Mouse (Mus musculus) neutrophil, adult 5-6 weeks (primary cell): Measurements from ENCODE around the gene Ret. TPM values are rescaled to one million over a fixed set of nuclear protein-coding genes. Genes with fewer than 3 reads are reported as not detected.

Experiments used
- ATAC-seq: fragments of 151-379, 151-347 bp; 2 replicates; pipeline ENCODE4 v1.8.0; 2017; ENCODE audit warnings: mild to moderate bottlenecking, moderate TSS enrichment; ENCODE audit not compliant: insufficient number of reproducible peaks, poor library complexity, low FRiP score, severe bottlenecking; ENCODE audit errors: extremely low read depth
- total RNA-seq: library from RNA; stranded (forward); fragments of 200-1000 nt; gene quantifications from 2 replicates; pipeline ENCODE4 v1.2.3, GENCODE M21; 2017

The Ret gene
- 0.12 and 0.23 TPM in 2 replicates for total RNA-seq

DNA sequence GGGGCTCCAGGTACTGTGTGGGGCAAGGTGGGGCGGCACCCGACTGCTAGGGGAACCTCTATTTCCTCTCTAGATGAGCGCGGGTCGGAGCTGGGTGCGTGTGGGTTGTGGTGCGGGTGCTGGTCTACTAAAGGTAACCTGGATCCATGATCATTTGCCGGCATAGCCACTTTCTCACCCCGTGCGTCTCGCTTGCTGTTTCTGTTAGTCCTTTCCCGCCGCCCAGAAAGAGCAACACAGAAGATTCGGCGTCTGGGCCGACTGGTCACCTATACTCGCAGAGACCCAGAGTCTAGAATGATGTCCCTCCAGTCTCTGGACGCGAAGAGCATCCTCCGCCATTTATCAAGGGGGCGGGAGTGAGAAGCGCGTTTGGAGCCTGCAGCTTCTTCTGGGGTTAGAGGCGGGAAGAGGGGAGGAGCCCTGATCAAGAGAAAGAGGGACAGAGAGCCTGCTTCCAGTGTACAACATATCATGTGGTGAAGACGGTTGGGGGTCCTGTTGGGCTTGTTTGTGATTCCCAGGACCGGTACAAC, at the start of gene Ret:
Ret (minus strand) TSS at position 279 of the 536 bp plus-strand sequence.
- ATAC-seq, result no peak; the same call in 1 of the 2 replicates

DNA sequence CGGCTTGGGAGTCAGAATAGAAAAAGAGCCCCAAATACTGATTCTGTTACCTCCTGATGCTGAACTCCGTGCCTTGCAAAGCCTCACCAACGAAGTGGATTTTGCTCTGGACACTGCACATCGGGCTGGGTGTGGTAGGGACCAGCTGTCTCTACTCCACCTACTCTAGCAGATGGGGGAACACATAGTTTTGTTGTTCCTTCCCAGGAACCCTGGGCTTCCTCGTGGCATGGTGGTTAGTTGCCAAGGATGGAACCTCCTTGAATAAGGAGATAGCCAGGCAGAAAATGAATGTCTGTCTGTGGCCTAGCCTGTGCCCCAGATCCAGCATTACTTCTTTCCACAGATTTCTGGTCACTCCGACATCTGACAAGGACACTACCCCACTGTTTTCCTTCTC, 49.6 kb upstream of the Ret start:
- ATAC-seq, result no peak

DNA sequence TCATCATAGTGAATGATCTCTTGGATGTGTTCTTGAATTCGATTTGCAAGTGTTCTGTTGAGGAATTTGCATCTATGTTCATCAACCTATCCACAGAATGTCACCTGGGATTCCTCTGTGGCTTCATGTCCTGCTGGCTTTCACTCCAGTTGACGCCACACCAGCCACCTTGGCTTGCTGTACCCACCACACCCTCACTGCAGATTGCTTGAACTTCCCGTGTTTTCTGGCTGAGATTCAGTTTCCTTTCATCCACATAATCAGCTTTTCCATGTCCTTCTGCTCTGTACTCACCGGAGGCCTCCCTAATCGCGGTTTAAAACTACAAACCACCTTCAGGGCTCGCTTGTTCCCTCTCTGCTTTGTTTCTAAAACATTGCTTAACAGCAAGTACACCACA, 46.6 kb upstream of the Ret start:
- no peak for ATAC-seq

DNA sequence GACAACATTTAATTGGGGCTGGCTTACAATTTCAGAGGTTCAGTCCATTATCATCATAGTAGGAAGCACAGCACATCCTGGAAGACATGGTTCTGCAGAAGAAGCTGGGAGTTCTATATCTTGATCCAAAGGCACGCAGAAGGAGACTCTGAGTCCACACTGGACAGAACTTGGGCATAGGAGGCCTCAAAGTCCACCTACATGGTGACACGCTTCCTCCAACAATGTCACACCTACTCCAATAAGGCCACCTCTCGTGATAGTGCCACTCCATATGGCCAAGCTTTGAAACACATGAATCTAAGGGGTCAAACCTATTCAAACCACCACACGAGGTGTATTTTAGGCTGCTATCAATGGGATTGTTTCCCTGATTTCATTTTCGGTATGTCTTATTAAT, 45.4 kb upstream of the Ret start:
- no peak for ATAC-seq

DNA sequence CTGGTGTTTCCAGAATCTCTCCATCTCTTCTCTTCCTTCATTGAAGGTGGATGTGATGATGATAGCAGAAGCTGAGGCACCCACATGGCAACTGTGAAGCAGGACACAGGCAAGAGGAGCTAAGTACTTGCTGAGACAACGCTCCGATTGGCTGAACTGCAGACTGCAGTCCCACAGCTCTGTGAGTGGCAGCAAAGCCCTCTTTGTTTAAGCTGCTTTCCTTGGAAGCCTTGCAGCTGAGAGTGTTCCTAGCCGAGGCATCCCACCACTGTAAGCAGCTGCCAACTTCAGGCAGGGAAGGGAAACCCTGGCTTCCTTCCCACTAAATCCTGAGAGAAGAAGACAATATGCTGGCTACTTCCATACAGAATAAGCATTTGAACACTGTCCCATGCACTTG, 28.6 kb upstream of the Ret start:
- ATAC-seq, result no peak

DNA sequence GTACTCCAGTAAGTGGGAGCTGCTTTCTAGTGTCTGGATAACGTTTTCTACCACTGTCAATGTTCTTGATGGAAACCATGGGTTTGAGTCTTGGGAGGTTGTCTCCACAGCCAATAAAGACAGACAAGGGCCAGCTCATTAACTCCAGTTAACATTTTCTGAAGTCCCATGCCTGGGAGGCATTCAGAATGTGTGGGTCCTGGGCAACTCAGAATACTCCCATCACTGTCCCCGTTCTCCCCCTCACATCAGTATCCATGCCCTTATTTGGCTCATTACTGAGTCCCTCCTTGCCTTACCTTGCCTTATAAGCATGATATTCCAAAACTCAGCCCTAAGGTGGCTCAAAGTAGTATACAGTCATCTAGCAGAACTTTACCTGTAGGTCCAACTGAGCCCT, 25.0 kb upstream of the Ret start:
- ATAC-seq, result no peak

DNA sequence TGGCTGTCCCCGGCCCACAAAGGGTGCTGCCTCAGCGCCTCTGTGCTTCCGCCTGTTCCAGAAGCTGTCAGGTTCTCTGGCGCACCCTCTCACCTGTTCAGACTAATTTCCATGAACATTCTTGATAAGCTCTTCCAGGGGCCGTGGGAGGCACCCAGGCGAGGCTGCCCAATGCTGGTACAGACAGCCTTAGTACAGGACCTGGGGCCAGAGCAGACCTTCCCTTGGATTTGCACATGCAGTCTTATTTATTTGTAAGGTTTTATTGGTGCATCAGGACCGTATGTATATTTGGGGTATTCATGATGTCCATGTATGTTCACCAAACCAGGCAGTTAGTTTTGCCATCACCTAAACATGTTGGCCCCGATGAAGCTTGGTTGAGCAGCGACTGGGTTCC, 18.2 kb upstream of the Ret start:
- ATAC-seq, result no peak

DNA sequence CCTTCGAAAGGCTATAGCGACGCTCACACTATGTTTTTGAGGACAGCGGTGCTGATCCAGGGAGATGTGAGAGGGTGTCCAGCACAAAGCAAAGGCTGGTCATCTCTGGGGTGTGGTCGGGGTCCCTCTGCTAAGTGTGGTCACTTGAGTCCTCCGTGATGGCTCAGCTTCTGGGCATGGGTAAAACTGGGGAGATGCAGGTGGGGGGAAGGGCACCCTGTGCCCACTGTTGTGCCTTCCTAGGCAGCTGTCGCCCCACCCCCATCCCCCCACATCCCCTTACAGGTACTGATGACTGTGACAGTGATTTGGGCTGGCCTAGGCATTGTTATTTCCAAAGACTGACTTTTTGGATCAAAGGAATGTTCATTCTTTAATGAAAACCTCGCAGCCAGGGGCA, 10.8 kb upstream of the Ret start:
- no peak for ATAC-seq

DNA sequence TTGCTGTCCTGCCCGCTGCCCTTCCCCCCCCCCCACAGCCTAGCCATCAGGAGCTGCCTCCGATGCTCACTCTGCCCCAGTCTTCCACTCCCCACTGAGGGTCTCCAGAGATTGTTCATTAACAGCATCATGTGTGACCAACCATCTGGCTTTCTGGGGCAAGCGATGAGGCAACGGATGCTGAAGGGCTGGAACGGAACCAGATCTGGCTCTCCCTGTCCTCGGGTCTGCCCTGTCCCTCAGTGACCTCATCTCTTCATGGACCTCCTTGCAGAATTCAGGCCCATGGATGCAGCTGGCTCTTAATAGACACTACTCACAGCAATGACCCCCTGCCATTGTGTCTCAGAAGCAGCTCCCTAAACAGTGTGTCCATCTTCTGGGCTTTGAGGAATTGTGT, 8.9 kb upstream of the Ret start:
- no peak for ATAC-seq

DNA sequence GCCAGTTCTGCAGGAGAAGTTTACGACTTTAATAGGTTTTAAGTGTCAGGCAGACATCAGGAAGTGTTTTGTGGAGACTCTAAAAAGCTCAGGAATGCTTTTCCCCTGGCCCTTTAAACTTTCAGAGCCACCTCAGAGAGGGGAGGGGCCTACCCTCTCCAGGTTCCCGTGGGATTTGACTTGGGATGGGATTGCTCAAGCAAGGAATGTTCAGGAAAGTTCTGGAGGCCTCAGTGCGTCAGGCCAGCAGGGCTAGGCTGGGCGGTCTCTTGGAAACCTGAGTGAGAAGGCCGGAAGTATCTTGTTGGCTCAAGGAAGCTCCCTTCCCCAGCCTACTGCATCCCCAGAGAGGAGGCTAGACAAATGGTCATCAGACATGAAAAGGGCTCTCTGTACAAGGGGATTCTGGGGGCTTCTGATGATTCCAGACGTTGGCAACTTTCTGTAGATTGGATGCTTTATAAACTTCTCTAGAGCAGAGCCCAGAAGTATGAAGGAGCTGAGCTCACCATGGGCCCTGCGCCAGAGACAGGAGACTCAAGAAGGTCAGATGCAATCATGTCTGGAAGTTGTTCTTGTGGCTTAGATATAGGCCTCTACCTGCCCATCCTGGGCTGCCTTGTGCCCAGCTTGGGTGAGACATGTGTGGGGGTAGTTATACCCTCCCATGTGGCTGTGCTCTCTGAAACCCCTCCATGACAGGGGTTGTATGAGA, 7.8 kb upstream of the Ret start:
- no peak for ATAC-seq

DNA sequence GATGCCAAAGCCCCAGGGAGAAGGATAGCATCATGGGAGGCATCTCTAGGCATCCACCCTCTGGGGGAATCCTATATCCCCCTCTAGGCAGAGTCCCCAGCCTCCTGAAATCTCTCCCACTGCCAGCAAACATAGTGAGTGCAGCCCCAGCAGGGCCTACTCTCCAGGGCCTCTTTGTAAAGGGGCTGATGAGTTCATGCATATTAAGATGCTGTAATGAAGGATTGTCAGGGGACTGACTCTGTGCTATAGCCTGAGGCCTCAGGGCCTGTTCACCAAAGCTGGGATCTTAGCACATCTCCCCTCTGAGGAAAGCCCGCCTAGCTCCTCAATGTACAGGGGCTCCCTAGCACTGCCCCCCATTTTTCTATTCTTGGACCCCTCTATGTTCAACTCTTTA, 6.6 kb upstream of the Ret start:
- ATAC-seq, result no peak

DNA sequence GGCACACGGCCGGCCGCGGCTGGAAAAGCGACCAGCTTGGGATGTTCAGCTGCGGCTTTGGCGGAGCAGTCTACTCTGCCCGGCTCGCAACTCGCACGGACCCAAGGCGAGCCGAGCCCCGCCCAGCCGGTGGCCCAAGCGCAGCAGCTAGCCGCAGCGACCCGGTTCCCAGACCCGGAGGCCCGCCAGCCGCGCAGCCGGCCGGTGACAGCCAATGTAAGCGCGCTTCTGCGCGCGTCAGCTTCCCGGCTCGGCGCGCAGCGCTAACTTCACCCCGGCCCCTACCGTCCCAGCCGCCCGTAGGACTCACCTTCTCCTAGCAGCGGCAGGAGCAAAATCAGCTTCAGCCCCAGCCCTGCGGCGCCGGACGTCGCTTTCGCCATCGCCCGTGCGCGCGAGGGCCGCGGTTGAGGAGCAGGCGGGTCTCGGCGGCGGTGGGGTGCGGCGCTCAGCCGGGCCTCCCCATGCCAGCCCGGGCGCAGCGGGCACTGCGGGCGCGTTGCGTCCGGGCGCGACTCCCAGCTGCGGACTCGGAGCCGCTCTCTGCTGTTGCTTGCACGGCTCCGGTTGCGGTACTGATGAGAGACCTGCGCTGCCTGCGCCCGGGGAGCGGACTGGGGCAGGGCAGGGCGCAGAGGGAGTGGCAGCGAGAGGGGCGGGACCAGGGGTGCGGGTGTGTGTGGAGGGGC, 623 bp downstream of the Ret start:
- no peak for ATAC-seq

DNA sequence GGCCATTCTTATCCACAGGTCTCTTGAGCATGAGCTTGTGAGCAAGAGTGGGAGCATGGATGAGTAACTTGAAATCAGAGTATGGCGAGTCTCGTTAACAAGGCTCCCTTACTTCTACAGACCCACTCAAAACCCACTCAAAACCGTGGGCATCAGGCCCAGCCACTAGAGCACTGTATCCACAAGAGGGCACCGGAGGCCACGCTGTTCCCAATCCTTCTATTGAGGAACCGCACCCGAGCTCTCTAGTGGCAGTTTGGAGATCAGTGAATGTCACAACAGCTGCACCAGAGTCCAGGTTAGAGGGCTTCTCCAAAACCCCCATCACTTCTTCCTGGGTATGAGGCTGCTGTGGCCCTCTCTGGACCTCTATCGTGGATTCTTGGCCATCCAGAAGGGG, 2.4 kb downstream of the Ret start:
- ATAC-seq, result no peak

DNA sequence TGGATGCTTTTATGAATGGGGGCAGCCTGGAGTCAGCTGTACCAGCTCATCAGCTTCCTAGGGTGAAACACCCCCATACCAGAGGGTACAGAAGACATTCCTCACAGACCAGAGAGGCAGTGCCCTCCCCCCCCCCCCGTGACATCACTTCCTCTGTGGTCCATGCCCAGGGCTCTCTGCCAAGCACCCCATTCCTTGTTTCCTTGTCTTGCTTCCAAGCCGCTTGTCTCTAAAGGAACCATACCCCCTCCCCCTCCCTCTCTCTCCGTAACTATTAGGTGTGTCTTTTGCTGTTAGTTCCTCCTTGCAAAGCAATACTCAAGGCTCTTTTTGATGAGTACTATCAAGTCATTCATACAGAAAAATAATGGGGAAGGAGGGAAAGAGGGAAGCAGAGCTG, 4.6 kb downstream of the Ret start:
- no peak for ATAC-seq

DNA sequence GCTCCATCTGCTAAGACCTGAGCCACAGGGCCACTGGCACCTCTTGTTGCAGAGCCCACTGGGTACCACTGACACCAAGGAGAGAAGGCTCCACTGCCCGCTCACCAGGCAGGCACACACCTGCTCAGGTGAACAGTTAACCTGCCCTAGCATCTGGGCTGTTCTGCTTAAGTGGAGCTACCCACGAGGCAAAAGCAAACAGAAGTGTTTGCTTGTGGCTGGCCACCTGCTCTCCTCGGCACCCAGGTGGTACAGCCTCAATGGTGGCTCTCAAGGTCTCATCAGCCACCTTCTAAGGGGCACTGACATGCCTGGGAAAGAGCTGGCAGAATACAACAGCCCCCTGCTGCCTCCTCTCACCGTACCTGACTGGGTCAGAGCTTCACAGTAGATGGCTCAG, 5.3 kb downstream of the Ret start:
- no peak for ATAC-seq

DNA sequence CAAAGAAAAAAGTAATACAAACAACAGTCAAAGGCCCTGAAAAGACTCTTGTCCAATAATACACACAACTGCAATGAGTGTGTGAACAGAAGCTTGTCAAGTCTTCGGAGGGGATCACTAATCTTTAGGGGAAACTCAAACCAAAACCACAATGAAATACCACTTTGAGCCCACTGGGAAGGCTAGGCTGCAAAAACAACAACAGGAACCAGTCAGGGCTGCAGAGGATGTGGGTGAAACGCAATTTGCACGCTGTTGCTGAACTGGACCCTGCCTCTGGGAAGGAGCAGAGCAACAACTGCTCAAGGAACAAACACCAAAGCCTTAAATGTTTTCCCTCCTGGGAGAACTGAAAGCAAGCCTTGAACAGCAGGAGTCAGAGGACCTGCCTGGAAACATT, 7.8 kb downstream of the Ret start:
- no peak for ATAC-seq

DNA sequence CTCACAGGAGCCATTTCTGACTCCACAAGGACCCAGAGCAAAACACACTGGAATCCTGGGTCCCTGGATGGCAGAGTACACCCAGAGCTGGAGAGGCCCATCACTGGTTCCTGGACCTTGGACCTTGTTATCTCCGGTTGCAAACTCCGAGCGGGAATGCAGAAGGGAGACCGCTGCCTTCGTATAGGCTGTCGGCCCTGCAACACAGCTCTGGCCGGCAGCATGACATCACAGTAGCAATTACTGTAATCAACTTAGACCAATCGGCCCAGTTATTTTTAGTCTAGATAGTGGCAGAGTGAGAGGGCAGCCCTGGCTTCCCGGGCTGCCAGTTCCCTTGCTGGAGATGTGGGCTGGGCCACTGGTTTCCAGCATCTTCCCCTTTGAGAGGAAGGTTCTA, 8.9 kb downstream of the Ret start:
- no peak for ATAC-seq

DNA sequence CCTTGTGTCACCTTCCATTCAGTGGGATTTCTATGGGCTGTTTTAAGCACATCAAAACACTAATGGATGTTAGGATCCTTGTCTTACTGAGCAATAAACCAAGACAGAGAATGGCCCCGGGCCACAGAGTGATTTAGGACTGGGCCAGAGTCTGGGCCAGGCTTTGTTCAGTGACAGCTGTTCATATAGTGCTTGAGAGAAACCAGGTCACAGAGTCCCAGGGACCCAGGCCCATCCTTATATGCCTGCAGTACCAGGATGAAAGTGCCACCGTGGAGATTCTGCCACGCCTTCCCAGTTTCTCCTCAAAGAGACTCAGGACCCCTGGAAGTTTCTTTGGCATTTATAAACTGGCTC, 10.3 kb downstream of the Ret start:
- no peak for ATAC-seq

DNA sequence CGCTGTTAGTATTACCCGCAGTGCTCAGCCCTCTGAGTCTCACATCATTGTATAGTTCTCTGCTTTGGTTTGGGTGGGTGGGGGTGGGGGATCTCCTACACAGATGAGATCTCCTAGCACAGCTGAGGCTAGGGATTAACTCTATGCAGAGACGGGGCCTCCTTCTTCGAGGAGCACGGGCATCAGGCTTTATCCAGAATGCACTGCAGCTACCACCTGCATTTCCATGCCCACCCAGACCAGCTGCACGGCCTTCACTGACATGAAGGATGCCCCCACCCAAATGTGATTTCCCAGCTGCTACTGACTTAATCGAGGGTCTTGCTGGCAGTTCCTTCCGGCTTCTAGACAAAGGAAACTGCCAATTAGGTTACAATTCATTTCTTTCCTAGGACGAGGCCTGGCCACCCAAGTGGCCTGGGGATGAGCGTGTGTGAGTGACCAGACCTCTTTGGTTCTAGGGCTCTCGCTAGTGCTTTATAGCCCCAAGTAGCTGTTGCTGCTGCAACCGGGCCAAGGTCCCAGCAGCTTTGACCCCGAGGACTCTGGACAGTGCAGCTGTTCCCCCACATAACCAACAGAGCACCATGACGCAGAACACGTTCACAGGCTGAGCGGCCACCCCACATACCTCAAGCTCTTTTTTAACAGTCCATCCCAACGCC, 10.8 kb downstream of the Ret start:
- ATAC-seq, result no peak

DNA sequence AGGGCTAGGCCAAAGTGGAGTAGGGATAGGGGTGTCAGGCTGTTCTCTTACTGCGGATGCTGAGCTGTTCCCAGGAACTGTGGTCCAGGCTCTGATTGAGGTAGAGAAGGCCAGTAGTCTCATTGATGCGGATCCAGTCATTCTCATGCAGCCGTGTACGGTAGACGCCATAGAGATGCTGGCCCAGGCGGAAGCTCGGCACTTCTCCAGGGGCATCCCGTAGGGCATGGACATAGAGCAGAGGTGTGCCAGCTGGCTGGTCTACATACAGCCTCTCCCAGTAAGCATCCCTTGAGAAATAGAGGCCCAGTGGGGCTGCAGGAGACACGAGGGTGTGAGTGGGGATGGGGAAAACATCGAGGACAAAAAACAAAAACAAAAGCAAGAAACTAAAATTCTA, 13.4 kb downstream of the Ret start:
- no peak for ATAC-seq
